Mouse (Mus musculus): ENCODE results near the gene Sstr1. TPM values are rescaled to one million over a fixed set of nuclear protein-coding genes. Genes with fewer than 3 reads are reported as not detected.

The Sstr1 gene
- total and polyA plus RNA-seq, 2 experiments from 2014 or later = 13.4 to 49.7 TPM

GRCm38 (mm10) chr12:58225644-58226043, 14.1 kb downstream of the Sstr1 start:
- no peak for ATAC-seq (ENCODE audit: low FRiP score)
- WGBS = 81% methylated on average over 5 of the region's 5 CpGs
- H3K9ac ChIP-seq (replicated peaks; ENCODE audit: low read length, poor library complexity, severe bottlenecking) = no peak overlapping the region

GRCm38 (mm10) chr12:58232489-58232888, 20.9 kb downstream of the Sstr1 start:
- Histone ChIP-seq H3K9ac (replicated peaks; ENCODE audit: low read length, poor library complexity, severe bottlenecking) (no peak overlapping the region), H3K4me3 (ENCODE audit: low read depth, low read length) (no peak overlapping the region), H3K9me3 (ENCODE audit: low read length) (no peaks in the 10 kb centered on the region), H3K4me2 (ENCODE audit: low read depth, low read length, poor library complexity, severe bottlenecking) (no peak overlapping the region), H3K4me1 (ENCODE audit: insufficient read depth, low read length) (no peaks in the 10 kb centered on the region), H3K27me3 (ENCODE audit: insufficient read depth, low read length) (no peaks in the 10 kb centered on the region), H3K27ac (ENCODE audit: low read depth, low read length) (no peak overlapping the region), H3K36me3 (ENCODE audit: insufficient read depth, low read length) (no peaks in the 10 kb centered on the region)
- TF ChIP-seq CTCF (IDR thresholded peaks at IDR 0.05) = no peak
- WGBS = 100% methylated on average over 2 of the region's 2 CpGs
- DNase-seq (ENCODE audit: low spot score) = no peak
- ATAC-seq (ENCODE audit: low FRiP score) = no peak

More at GRCm38 (mm10) chr12:58225644-58226043, 14.1 kb downstream of the Sstr1 start:
- no peaks in the 10 kb centered on the region for H3K27me3 ChIP-seq (ENCODE audit: insufficient read depth, low read length)
- no peak for DNase-seq (ENCODE audit: low spot score)
- no peak for TF ChIP-seq CTCF (IDR thresholded peaks at IDR 0.05)
- H3K4me3 ChIP-seq (ENCODE audit: low read depth, low read length) = no peak overlapping the region
- H3K4me1 ChIP-seq (ENCODE audit: insufficient read depth, low read length) = no peaks in the 10 kb centered on the region
- no peak overlapping the region for H3K27ac ChIP-seq (ENCODE audit: low read depth, low read length)
- H3K36me3 ChIP-seq (ENCODE audit: insufficient read depth, low read length) = no peaks in the 10 kb centered on the region
- H3K4me2 ChIP-seq (ENCODE audit: low read depth, low read length, poor library complexity, severe bottlenecking) = no peak overlapping the region
- no peaks in the 10 kb centered on the region for H3K9me3 ChIP-seq (ENCODE audit: low read length)

GRCm38 (mm10) chr12:58251901-58252300, 40.3 kb downstream of the Sstr1 start:
- Histone ChIP-seq H3K4me3 (ENCODE audit: low read depth, low read length) (no peak overlapping the region), H3K4me2 (ENCODE audit: low read depth, low read length, poor library complexity, severe bottlenecking) (no peak overlapping the region), H3K36me3 (ENCODE audit: insufficient read depth, low read length) (no peaks in the 10 kb centered on the region), H3K9me3 (ENCODE audit: low read length) (no peaks in the 10 kb centered on the region), H3K27ac (ENCODE audit: low read depth, low read length) (no peak overlapping the region), H3K4me1 (ENCODE audit: insufficient read depth, low read length) (no peaks in the 10 kb centered on the region), H3K9ac (replicated peaks; ENCODE audit: low read length, poor library complexity, severe bottlenecking) (no peak overlapping the region), H3K27me3 (ENCODE audit: insufficient read depth, low read length) (no peaks in the 10 kb centered on the region)
- WGBS = 85% methylated on average over 1 of the region's 1 CpGs
- no peak for DNase-seq (ENCODE audit: low spot score)
- ATAC-seq (ENCODE audit: low FRiP score) = no peak
- TF ChIP-seq CTCF (IDR thresholded peaks at IDR 0.05) = no peak

Other genes starting within 250 kb of the Sstr1 start
- 6.0 and 8.7 TPM in 2 replicates for gene Clec14a, start 57.5 kb downstream of the Sstr1 start, total RNA-seq (2014; rRNA removed)
- 6.5 TPM in 2 replicates for gene Clec14a, start 57.5 kb downstream of the Sstr1 start, polyA plus RNA-seq (2015; fragmentation: Nextera tagmentation; extraction: Ambion mirVana)

All from midbrain, postnatal 0 days (tissue).